Mouse (Mus musculus): ENCODE data around the gene Hoxa6. TPM values are rescaled to one million over a fixed set of nuclear protein-coding genes. Genes with fewer than 3 reads are reported as not detected.

The Hoxa6 gene
- total RNA-seq (2021) = 1 to 10 TPM in 1 of 2 experiments, under 1 TPM in 1; 0.74 to 1.3 TPM
- long read RNA-seq, experiment 1 = 0 reads
- long read RNA-seq, experiment 2 = 0 reads

DNA sequence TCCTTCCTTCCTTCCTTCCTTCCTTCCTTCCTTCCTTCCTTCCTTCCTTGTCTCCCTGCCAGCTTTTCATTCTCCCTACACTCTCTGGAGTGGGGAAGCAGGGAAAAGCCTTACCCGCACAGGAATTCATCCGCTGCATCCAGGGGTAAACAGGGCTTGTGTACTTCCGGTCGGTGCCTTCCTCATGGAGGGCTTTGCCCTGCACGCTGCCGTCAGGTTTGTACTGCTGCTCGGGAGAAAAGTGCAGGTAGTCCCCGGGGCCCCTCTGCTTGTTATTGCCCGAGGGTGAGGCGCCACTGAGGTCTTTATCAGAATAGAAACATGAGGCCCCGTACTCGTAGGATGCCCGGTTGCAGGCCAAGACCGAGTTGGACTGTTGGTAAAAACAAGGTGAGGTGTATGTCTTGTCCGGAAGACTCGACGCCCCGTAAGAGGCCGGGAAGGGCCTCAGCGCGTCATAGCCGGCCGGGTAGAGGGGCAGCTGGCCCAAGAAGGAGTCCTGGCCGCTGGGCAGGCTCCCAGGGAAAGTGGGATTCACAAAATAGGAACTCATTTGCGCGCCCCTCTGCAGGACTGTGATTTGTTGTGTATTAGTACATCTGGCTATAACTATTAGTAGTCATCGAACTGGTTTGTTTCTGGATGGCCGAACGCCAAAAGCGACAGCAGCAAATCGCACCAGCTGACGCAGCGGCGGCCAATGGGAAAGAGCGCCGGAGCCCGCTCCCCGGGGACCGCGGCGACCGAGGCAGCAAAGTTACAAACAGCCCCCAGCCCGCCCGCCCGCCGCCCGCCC, at the start of gene Hoxa6:
Gene Hoxa6, minus strand, starts transcription at position 651 of the 796 bp plus-strand sequence.
- intact Hi-C loops (cut with DNase I; ENCODE audit: low total_unique reads) = no loop called here
- peak; percentile 63 for DNase-seq

DNA sequence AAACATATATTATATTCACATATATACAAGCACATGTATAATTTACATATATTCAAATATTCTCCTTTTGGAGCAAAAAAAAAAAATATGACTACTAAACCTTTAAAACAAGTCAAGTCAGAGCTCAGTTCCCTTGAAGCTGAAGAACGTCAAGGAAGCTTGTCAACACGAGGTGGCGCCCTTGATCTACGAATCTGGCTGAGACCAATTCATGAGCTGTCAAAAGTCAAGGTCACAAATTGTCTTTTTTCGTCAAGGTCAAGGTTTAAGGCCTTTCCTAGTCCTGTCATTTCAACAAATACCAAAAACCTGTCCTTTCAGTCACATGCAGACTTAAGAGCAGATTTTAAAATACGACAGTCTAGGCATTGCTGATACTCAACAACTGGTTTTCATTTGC, 48.4 kb upstream of the Hoxa6 start:
- DNase-seq = peak; percentile 77
- intact Hi-C loops (cut with DNase I; ENCODE audit: low total_unique reads) = loop anchor here (5.0 to 10.0 kb wide), 2 partner anchors 578 to 660 kb away; no protein-coding TSS in a partner anchor

DNA sequence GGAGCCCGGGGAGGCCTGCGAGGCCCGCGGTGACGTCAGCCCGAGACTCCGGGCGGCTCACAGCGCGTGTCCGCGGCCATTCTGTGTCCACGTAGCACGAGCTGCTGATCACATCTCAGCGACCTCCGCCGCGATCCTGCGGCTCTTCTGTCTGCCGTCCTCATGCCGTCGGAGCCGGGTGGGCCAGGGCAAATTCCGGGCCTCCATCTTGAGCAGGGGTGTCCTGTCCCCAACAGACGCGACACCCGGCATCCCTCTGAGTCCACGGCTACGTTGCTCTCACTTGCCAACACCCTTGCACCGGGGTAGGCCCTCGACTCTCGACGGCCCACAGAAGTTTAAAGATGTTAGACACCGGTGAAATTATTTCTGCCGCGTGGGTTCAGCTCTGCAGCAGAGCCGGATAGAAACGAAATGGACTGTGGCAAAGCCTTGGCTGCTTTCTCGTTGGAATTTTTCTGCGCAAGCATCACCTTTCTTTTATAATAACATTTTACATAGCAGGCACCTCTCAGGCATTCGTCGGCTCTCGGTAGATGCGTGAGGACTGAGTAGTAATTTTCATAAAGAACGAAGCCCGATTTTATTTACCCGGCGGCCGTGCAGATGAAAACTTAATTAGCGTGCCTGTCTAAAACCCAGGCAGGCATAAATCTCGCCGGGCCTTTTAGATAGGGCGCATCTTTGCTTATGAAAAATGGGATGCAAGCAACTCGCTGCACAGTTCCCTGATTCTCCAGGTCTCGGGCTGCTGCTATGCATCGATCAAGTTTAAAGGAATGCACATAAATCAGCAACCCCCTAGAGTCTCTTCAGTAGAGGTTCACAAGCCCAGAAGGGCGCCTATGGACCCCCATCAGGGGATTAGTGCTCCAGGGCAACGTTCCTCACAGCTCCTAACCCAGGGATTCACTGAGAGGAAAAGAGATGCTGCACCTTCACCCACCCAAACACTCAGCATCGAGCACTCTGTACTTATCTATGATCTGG, 45.3 kb upstream of the Hoxa6 start:
- no peak for DNase-seq
- intact Hi-C loops (cut with DNase I; ENCODE audit: low total_unique reads) = loop anchor here (10.0 kb wide), 1 partner anchor 581 kb away; no protein-coding TSS in a partner anchor

DNA sequence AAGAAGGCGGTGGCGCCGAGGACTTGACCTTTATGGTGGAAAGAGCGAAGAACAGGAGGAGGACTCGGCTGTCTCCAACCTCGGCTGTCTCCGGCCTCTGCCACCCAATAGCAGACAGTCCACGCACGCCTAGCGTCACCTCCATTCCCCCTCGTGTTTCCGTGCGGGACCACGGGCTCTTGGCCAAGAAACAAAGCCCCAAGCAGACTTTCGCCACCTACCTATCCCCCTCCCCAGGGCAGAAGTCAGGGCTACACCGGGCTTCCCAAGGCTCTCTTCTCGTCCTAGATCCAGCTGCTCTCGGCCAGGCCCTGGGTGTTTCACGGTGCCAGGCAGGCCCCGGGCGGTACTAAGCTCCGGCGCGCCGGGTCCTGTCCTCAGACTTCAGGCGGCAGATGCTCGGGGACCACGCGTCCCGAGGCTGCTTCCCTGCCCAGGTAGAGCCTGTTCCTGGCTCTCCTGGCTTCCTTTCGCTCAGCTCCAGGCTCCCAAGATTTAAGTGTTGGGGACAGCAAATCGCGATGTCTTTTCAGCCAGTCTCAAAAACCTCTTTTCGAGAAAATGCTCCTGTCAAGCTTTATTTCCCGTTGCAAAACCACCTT, 44.4 kb upstream of the Hoxa6 start:
- DNase-seq = no peak
- intact Hi-C loops (cut with DNase I; ENCODE audit: low total_unique reads) = loop anchor here (10.0 kb wide), 1 partner anchor 582 kb away; no protein-coding TSS in a partner anchor

DNA sequence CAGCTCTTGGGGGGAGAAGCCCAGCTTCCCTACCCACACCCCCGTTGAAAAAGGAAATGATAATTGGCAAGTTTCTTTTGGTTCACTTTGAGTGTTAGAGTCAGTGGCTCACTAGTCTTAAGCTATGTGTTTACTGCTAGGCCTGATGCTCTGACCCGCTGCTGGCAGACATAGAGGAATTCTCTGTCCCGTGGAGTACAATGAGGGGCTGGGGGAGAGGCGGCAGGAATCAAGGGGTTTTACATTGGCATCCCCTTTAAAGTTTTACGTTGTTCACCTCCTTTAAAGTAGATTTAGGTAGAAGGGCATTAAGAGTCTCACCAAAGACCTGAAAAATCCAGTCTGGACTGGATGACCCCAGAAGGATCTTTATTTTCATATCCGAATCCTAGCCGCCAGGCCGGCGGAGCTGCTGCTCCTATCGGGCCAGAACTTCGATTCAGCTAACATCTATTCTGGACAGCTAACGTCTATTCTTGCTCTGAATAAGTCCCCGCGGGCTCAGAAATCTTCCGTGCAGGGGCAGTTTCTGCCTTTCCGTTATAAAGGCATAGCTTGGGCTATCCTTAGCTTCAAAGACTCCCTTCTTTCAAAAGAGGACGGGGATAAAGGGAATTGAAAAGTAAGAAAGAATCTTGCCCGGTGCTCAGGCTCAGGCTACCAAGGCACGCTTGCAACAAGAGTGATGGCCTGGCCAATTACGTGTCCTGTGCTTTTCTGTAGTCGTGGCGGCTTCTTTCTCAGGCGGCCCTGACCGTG, 43.7 kb upstream of the Hoxa6 start:
- intact Hi-C loops (cut with DNase I; ENCODE audit: low total_unique reads) = loop anchor here (10.0 kb wide), 1 partner anchor 583 kb away; no protein-coding TSS in a partner anchor
- DNase-seq = no peak

DNA sequence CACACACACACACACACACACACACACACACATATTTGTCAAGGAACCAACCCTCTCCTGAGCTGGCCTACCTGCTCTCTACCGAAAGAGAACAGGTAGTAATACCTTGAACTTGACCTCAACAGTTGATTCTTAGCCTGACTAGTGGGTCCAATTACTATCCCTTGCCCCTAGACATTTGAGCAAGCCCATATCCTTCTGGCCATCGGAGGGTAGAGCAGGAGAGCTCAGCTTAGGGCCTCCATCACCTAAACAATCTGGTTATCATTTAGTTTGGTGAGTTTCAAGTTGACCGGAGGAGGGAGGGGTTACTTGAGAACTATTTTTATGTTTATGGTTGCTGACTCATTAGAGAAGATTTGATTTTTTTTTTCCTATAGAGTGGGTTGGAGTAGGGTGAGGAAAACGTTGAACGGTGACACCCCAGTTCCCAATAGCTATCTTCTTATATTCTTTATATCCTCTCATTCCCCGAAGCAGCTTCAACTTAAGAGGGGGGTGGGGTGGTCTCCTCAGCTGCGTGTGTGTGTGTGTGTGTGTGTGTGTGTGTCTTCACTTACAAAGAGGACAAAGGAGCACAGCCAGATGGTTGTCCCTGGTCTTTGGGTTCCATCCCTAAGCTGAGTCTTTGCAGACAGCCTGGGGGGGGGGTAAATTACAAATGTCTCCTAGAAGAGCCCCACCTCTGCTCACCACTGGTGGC, 42.8 kb upstream of the Hoxa6 start:
- no peak for DNase-seq
- intact Hi-C loops (cut with DNase I; ENCODE audit: low total_unique reads) = loop anchor here (10.0 kb wide), 1 partner anchor 583 kb away; no protein-coding TSS in a partner anchor

DNA sequence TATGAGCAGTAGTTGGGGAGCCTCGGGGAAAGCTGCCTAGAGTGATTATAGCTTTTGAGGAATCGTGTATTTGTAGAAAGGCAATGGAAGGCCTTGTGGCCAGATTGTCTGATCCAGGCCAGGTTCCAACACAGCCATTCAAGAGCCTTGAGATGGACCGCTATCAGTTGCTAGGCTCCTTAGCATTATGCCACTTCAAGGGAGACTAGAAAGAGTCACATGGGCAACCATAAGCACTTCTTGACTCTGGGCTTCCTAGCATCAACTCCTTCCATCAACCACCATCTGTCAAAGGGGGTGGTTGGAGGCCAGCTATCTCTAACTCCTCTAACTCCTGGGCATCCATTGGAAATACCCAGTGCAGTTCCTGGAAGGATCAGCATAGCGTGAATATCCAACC, 41.3 kb upstream of the Hoxa6 start:
- DNase-seq = no peak
- intact Hi-C loops (cut with DNase I; ENCODE audit: low total_unique reads) = loop anchor here (10.0 kb wide), 1 partner anchor 585 kb away; no protein-coding TSS in a partner anchor

DNA sequence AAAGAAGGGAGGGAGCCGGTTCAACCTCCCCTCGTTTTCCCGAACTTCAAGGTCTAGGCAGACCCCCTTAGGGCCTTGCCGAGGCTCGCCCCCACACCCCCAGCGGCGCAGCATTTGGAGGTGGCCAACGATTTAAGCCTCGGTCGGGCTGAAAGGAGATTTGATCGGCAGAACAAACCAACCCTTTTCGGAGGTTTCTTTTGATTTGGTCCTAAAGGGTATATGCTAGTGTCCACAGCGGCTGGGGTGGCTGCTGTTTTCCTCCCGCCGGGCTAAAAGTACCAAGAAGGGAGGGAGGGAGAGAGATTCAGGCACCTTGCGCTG, 40.9 kb upstream of the Hoxa6 start:
- peak; percentile 8 for DNase-seq
- intact Hi-C loops (cut with DNase I; ENCODE audit: low total_unique reads) = no loop called here

DNA sequence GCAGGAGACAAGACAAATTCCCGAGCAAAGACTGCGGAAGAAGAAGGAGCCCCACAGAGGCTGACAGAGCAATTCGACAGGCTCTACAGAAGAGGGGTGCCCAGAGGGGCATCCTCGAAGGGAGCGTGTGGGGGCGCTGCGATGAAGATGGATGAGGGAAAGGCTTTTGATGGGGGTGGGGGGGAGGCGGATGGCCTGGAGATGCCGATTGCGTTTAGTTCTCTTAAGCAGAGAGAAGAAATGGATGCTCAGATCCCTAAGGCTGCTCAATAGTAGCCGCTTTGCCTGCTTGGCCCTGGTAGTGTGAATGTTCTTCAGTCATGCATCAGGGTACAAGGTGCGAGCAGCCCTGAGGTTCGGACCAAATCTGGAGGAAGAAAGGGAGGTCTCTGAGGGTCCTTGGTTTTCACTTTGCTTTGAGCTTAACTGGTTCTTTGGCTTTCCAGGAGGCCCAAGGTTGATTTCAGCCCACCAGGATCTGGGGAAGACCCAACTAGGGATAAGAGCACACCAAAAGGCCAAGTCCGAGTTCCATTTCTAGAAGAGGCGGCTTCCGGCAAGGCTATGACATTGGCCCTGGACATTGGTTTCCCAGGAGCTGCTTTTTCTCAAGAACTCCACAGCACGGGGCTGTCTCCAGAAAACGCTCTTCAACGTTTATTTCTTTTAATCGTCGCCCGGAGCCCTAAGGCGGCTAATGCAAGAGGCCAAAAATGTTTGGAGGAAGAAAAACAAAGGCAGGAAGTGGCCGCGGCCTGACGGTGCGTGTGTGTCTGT, 40.3 kb upstream of the Hoxa6 start:
- DNase-seq = no peak
- intact Hi-C loops (cut with DNase I; ENCODE audit: low total_unique reads) = no loop called here

DNA sequence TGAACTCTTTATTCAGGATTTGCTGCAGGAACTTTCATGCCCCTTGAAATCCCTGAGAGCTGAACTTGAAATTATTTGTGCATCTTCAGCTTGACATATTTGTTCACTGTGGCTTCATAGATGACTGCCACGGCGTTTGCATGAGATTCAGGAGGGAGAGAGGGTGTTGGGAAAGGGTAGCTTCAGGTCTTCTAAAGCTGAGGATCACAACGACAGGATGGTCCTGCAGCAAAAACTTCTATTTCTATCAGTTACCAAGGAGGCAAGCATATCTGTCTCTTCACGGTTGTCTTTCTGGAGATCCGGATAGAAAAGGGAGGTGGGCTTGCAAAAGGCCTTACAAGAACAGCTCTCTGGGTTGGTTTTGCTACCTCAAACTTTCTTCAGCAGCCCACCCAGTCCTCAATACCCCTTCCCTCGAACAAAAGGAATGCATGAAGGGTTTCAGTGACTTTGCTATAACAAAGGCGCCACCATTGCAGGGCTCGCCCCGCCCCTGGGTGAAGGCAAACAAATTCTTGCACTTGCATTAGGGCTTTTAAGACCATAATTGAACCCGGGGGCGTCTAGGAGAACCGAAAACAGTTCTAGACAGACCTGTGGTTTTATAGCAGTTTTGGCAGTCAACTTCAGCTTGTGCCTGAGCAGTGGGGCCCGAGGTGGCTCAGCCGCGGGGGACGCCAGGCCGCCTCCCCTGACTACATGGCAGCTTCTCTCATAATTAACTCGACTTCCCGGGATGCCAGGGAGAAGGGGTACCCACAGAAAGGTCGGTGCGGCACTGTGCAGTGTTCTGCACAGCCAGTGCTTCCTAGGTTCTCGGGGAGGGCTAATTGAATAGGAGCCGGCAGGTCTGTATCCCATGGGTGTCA, 39.5 kb upstream of the Hoxa6 start:
- intact Hi-C loops (cut with DNase I; ENCODE audit: low total_unique reads) = no loop called here
- peak; percentile 4 for DNase-seq

DNA sequence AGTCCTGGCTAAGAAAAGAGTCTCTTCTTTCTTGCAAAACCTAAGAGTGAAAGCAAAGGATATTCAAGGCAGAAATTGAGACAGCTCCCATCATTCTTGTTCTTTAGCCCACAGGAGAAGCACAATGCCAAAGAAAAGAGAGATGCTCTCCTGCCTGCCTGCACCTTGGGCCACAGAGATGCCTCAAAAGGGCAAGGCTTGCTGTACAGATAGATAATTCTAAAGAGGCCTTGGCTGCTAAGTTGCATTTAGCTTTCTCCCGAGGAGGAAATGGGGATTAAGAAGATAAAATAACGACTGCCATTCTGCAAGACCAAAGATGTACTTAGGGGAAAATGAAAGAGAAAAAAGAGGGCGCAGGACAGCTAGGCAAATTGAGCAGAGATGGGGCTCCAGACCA, 38.4 kb upstream of the Hoxa6 start:
- no peak for DNase-seq
- intact Hi-C loops (cut with DNase I; ENCODE audit: low total_unique reads) = no loop called here

DNA sequence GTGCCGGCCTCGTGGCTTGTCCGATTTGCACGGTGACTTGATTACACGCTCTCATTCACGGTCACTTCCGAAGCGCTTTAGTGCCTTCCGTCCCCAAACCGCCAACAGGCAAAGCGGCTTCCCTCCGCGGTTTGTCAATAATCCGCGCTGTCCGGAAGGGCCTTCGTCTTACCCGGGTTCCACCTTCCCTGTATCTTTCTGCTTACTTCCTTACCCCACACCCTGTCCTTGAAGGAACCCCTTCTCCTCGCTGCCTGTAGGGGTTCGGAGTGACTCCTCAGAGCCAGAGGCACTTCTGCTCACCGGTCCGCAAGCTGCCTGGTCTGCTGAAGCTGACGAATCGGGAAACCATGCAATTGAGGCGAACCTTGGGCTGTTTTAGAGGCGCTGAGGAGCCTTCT, 37.9 kb upstream of the Hoxa6 start:
- DNase-seq = no peak

DNA sequence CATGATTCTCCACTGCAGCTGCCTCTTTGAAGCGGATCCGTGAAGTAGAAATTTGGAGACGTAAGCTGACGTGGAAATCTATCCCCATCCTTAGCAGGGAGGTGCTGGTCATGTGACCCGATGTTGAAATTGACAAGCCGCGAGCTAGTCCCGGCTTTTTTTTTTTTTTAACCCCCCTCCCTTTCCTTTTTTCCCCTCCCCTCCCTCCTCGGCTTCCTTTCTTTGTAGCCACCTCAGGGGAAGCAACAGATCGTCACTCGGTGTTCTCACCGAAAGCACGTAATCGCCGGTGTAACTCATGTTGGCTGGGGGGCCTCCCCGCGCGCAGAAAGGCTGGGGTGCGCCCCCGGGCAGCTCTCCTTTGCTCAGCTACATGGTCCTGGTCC, 37.2 kb upstream of the Hoxa6 start, which contains the start of gene Hoxa11:
Gene Hoxa11, minus strand, starts transcription at position 54 of the 386 bp plus-strand sequence.
- no peak for DNase-seq
- intact Hi-C loops (cut with DNase I; ENCODE audit: low total_unique reads) = no loop called here

More for the DNA sequence above, 37.9 kb upstream of the Hoxa6 start:
- intact Hi-C loops (cut with DNase I; ENCODE audit: low total_unique reads) = no loop called here

DNA sequence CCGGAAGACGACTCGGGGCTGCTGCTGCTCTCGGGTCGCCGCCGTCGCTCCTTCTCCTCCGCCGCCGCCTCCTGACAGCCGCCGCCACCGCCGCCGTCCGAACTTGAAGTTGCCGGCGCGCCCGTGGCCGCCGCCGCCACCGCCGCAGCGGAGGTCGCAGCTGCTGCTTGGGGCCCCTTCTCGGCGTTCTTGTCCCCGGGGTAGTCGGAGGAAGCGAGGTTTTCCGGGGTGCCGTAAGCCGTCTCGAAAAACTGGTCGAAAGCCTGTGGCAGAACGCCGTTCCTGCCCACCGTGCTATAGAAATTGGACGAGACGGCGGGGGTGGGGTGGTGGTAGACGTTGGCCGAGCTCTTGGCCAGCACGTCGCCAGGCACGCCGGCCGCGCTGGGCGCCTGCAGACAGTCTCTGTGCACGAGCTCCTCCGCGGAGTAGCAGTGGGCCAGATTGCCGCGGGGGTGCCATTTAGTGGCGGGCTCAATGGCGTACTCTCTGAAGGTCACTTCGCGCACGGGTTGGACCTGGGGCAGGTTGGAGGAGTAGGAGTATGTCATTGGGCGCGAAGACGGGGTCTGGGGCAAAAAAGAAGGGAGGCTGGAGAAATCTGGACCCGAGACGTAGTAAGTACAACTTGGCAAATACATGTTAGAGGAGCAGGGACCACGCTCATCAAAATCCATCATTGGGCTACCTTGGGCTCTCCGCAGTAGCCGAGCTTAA, 36.7 kb upstream of the Hoxa6 start:
- intact Hi-C loops (cut with DNase I; ENCODE audit: low total_unique reads) = no loop called here
- DNase-seq = no peak

DNA sequence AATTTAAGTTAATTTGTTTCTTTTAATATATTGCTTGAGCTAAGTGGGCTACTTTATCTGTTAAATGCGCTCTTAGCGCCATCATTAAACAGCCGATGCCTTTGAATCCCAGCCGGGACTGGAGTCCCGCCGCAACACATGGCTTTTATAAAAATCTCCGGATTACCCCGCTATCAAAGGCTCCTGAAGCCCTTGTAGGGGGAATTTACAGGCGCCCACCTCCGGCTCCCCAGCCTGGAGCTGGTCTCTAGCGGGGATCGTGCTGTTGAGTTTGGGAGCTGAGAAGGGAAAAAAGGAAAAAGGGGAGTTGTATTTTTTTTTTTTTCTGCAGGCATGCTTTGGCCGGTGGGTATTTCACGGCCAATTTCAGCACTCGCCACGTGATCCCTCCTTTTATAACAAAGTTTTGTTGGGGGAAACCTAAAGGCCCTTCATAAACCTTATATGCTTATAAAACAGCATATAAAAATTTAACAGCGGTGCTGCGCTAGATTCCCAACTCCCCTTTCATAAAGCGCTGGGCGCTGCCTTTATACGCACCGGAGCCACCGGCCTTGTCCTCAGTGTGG, 36.0 kb upstream of the Hoxa6 start:
- no peak for DNase-seq
- intact Hi-C loops (cut with DNase I; ENCODE audit: low total_unique reads) = no loop called here

DNA sequence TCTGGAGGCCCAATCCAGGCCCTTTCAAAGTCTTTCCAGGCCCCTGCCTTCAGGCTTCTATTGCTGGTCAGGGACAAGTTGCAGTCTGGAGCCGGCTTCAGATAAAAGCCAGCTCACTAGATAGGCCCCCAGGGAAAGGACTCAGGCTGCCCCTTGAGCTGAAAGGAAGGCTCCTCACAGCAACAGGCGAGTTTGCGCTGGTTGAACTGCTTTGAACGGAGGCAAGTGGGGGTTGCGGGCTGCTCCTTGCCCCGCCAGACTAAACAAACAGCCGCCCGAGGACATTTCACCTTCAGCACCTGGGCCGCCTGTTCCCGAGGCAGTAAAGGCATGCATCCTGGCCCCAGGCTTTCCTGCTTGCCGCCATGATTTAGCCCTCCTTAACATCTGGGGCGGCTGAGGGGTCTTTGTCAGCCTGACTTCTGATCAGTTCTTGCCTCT, 35.2 kb upstream of the Hoxa6 start:
- intact Hi-C loops (cut with DNase I; ENCODE audit: low total_unique reads) = no loop called here
- DNase-seq = no peak
